Mouse (Mus musculus) monocyte, adult 2 months (primary cell): Measurements from ENCODE around the gene Nmnat2.
"Not testable (repeated sequence)": the region's sequence is repeated elsewhere in the genome, so short reads cannot be mapped to it uniquely, and the experiment has no call there.

Experiments used
- DNase-seq, 2 experiments: peaks; one replicate each; pipeline ENCODE4 v3.0.0; 2022; ENCODE audit warnings: low spot score in 2 of 2, low read depth in 1 of 2

The Nmnat2 gene

DNA sequence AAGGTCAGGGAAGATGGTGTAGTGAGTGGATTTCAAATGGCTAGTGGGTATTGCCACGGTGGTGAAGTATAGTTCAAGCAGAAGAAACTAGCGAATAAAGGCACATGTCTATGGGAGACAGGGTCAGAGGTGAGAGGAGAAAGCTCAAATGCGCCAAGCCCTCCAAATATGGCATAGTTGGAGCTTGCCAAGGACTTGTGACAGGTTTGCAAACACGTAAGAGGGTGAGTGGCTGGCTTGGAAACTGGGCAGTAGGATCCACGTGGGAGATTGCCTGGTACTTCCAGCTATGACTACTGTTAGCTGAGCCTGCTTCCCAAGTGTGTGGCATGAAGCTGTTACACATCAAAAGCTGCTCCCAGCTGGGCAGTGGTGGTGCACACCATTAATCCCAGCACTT lies 96.7 kb downstream of the Nmnat2 start:
- DNase-seq: no peak

DNA sequence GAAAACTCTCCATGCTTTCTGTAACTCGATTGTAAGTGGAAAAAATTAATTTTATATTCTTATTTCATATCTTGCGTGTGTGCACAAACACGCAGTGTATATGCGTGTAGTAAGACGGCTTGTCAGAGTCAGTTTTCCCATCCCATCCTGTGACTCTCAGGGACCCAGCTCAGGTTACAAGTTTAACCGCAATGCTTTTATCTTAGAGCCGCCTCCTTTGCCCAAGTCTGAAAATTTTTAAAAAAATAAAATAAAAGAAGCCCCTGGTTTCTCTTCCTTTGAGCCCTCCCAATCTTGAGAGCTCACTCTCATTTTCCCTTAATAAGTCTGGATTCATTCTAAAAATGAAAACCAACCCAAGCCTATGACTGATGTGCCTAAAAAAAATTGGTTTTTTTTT lies 98.8 kb downstream of the Nmnat2 start:
- no peak for DNase-seq

DNA sequence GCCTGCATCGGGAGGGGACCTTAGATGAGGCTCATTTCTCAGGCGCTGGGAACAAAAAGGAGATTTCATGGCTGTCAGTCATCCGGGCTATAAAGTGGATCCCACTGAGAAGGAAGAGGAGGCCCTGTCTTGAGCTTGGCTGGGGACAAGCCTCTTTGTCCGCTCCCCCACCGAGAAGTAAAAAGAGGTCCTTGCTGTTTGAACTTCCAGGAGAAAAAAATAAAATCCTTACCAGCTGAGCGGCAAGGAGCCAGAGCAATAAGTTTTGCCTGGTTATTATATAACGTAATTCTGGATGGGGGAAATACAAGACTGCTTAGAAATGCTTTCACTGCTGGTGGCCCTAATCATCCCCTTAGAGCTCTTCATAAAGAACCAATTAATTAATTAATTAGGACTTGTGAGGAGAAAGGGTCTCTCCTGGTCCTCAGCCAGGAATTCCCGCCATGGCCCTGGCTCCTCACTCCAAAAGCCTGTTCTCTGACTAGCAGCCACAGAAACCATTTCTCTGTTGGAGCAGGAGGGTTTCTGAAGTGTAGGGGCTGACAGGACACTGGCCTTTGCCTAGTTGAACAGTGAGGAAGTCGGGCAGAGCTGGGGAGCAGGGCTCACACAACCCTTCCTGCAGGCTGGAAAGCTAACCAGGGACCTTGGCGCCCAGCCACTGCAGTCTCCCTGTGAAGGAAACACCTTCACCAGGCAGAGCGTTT lies 99.5 kb downstream of the Nmnat2 start:
- no peak for DNase-seq

DNA sequence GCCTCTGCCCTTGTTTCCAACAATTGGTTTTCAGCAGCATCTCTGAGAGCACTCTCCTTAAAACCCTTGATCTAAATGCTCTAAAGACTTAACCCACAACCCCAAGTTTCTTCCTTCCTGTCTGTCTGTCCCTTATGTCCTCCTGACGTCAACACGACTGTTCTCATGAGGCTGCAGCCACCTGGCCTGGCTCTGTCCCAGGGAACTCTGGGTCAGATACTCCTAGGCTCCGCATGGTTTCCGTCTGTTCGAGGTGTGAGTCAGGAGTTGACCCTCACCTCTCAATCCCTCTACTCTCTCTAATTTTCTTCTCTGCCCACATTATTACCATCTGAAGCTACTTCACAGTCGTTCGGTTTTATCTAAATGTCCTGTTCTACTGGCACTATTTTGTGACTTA lies 103.5 kb downstream of the Nmnat2 start:
- no peak for DNase-seq

DNA sequence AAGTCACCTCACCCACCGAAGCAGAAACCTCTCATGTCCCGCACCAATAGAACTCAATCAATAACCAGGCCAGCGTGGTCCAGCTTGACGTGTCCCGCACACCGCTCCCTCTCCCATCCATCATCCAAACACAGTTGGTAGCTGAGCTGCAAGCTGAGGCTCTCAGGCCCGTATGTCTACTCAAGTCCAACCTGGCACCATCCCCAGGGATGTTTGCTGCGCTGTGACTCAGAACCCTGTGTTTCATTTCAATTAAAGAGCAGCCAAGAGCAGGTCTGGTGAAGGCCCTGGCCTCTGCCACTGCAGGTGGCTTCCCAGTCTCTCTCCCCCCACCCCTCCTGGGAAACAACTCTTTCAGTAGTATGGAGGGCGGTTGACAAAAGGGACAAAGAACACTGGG lies 104.8 kb downstream of the Nmnat2 start:
- DNase-seq: no peak

DNA sequence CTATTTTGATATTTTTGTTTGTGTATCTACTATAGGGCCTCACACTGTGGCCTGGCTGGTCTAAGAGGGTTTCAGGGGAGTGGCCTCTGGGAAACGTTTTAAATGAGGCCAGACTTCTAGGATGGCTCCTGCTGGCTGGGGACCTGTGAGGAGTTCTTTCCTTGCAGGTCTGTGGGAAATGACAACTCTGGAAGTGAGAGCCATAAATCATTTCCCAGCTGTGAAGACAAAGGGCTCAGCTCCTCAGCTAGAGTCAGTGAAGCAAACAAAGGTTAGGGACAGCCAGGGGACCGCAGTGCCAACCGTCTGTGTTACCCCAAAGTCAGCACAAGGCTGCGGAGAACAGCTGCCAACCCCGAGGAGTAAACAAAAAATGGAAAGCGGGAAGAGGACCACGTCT lies 107.8 kb downstream of the Nmnat2 start:
- DNase-seq: no peak

DNA sequence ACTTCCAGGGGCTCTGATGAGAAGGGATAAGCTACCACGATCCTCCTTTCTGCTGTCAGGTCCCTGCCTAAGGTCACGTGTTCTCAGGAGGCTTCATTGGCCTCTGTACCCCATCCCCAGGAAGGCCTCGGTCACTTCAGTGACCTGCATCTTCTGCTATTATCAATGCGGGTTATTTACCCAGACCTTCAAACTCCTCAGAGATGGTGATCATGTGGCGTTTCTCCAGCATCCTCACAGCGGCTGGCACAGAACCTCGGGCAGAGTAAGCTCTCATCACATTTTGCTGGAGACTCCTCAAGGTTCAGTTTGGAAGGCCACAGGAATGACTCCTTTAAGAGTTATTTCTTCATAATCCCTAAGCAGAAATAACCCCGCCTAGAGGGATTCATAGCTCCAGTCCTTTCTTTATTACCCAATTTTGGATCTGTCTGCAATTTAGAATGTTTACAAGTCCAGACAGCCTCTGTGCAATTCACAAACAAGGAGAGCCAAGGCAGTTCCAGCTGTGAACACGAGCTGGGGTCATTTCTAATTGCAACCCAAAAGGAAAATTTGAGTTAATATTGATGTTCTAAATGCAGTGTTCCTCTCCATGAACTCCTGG lies 110.1 kb downstream of the Nmnat2 start:
- no peak for DNase-seq

DNA sequence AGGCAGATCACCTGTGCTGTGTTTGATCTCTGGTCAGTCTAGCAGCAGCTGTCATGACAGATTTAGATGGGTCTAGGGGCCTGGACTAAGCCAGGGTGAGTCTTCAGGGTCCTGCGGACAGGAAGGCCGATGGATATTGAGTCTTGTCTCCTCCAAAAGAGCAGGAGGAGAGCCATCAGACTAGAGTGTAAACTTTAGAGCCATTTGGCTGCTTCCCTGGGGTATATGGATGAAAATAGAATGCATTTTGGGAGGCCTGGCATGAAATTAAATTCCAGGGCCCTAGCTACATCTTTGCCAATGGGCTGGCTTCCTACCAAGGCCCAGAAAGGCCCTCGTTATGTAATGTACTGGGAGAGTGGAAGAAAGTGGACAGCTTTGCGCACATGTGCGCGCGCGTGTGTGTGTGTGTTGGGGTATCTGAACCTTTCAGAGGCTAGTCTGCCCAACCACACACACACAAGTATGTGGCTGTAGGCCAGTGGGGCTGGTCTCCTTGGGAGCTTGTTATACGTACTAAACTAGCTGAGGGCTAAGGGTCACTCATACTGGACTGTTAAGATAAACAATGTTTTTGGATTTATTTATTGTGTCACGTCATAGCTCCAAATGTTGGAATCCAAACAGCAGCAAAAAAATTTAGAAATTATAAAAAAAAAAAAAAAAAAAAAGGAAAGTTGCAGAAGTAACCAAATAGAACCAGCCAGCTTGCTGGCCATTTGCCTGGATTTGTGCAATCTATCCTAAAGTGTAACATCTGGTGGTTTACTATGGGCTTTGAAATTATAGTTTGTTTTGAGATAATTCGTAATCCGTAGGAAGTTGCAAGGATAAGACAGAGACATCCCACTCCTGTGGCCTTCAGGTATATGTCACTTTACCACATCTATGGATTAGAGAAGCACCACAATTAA lies 110.9 kb downstream of the Nmnat2 start:
- no peak for DNase-seq

DNA sequence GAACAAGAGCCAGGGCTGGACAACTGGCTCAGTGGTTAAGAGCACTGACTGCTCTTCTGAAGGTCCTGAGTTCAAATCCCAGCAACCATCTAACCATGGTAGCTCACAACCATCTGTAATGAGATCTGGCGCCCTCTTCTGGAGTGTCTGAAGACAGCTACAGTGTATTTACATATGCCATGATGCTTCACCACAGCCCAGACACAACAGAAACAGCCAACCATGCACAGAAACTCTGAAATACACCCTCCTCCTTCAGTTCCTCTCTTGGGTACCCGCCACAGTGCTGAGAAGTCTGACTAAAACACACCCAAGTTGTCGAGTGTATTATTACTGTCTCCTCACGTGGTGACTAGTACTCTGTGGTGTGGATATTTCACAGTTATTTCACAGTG lies 111.6 kb downstream of the Nmnat2 start:
- DNase-seq: no peak

DNA sequence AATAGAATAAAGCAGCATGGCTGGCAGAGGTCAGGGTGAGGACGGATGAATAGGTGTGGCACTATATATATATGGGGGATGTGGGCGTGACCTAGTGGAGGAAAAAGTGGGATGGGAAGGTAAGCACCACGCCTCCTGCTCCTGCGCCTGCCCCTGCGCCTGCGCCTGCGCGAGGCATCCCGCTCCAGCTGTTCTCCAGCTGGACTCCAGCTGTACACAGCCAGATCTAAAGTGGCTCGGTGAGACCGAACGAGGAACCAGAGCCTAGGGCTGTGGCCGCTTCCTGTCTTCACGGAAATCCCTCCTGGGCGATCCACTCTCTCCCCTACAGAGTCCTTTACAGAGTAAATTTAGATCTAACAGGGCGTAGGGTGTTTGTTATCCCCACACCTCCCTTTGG lies 116.8 kb downstream of the Nmnat2 start:
- DNase-seq: no peak

DNA sequence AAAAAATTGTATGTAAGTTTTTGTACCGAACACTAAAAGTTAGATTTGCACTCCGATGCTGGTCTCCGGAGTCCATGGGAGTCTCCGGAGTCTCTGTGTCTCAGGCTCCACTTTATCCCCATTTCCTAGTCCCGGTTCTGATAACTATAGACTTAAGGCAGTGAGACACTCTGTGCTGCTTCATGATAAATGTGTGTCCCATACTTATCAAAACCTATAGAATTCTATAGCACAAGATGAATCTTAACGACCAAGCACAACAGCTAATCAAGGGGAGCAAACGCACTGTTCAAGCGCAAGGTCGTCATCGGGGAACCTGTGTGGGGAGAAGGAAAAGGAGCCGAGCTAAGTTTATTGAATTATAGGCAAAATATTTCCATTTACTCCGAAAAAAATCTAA lies 117.2 kb downstream of the Nmnat2 start:
- DNase-seq: no peak

DNA sequence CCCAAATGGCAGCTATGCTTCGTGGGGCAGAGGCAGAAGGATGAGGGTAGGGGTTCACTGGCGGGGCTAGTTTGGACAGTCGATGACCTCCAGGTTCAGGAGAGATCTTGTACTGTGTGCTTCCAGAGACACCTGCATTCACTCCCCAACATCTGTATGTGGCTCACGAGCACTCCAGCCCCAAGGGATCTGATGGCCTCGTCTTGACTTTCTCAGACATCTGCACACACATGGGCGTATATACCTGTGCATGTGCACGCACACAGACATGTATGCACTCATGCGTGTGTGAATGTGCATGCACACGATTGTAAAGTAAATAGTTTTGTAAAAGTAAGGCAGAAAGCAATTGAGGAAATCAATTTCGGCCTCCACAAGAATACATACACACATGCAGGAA lies 117.9 kb downstream of the Nmnat2 start:
- DNase-seq: no peak

DNA sequence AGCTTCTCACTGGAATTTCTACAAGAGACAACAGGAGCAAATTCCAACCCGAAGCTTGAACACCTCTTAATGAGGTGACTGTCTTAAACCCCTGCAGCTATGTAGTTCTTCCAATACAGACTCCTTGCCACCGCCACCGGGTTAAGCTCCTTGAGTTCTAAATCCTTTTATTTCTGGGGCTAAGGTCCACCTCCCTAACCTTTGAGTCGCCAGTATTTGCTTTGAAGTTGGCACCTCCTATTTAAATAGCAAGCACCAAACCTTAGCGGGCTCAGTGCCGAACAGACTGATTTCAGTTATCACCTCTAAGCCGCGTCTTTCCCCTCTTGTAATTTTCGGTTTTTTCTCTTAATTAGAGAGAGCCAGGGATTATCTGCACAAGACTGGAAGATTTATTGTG lies 118.6 kb downstream of the Nmnat2 start:
- DNase-seq: no peak

DNA sequence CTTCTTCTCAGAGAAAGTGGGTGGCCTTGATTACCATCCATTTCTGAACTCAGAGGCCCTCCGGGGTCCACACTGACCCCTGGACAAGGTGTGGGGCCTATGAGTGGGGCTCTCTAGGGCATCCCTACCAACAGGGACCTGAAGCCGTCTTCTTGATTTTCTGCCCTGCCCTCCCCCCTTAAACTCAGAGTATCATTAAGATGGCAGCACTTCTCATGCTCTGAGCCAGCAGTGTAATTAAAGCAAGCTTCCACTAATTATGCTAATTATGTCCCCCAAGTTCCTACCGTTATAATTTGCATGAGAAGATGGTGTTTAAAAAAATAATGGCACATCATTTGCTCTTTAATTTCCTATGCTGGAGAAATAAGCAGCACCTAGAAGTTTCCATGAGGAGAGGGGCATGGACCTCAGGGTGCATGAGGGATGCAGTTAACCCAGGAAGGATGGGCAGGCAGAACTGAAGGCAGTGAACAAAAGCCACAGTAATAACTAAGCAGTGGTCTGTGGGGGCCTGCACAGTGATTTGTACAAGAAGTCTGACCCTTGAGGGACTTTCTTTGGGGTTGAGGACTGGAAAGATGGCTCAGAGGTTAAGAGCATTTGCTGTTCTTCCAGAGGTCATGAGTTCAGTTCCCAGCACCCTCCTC lies 120.4 kb downstream of the Nmnat2 start:
- DNase-seq: no peak

DNA sequence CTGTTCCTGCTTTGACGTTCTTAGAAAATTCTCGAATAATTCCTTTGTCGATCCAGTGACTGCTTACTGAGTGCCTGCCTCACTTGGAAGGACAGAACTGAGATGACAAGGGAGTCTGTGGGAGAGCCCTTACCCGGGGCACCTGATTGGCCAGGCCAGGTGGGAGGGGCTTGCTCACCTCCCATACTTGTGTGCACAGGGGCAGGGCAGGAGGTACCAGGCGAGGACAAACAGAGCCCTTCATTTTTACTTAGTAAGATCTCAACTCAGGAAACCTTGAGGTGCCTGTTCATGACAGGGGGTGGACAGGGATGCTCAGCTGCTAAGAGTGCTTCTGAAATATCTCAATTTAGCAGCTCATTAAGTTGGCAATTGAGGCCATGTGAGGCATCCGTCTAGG lies 121.2 kb downstream of the Nmnat2 start:
- no peak for DNase-seq

DNA sequence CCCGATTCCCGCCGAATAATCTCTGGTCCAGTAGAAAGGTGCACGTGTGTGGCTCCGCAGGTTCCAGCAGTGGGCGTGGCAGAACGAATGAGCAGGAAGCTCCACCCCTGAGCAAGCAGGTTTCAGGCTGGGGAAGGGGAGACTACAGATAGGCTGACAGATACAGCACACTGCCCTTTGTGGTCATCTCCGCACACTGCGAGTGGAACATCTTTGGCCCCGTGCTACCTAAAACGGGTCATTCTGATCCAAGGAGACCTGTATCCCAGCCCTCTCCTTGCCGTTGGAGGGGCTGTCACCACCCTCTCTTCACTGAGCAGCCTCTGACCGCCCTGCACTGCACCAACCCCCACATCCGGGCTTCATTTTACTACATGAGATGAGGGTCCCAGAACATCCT lies 128.4 kb downstream of the Nmnat2 start:
- not testable (repeated sequence) for DNase-seq

DNA sequence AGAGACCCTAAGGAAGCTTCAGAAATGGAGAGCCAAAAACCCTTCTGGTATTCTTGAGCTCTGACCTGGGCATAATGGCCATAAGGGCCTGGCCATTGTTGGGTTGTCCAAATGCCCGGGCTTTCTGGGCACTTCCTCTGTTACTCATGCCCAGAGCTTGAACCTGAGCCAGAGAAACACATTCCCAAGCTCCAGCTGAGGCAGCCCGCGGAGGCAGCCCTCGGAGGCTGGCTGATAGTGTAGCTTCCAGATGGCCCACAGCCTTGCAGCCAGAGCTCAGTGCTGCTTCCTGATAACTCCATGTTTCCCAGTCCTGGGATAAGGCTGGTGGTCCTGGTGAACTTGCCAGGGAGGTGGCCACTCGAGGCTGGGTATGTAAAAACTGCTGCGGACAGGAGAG lies 129.4 kb downstream of the Nmnat2 start:
- no peak for DNase-seq

DNA sequence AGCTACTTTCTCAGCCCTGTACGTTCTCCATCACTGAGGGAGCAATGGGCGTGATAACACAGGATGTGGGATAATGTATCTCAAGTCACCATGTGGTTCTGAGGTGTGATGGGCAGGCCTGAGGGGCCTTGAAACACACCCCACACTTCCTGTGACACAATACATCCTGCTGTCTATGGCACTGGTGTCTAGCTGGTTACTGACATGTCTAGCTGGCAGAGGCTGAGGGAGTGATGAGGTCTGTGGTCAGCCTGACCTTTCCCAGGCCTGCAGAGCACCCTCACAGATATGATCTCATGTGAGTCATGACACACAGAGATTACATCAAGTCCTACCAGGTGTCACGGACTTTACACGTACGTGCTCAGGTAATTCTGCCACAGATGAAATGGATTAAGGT lies 130.4 kb downstream of the Nmnat2 start:
- no peak for DNase-seq

DNA sequence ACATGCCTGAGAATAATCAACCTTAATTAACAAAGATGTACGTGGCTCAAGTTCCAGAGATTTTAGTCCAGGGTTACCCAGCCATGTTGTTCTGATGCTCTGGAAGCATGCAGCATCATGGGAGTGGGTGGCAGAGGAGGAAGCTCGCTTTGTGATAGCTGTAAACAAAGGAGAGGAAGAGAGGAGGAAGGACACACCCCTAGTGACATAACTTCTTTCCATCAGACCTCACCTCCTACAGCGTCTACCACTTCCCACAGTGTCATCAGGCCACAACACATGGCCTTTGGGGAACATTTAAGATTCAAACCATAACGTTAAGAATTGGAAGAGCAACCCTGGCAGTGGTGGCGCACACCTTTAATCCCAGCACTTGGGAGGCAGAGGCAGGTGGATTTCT lies 133.0 kb downstream of the Nmnat2 start:
- DNase-seq: no peak

DNA sequence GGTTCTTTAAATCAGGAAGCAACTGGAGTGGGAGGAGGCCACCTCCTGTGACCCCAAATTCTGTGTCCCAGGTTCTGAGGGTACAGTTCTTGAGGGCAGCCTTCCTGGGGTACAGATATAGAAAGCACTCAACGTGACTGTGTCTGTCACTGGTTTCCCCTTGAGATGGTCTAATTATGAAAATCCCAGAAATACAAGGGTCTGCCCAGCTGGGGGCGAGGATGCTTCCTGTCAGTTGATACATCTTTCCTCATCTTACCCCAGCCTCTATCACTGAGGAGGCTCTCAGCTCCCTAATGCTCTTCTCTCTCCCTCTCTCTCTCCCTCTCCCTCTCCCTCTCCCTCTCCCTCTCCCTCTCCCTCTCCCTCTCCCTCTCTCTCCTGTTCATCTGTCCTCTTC lies 135.3 kb downstream of the Nmnat2 start:
- no peak for DNase-seq

DNA sequence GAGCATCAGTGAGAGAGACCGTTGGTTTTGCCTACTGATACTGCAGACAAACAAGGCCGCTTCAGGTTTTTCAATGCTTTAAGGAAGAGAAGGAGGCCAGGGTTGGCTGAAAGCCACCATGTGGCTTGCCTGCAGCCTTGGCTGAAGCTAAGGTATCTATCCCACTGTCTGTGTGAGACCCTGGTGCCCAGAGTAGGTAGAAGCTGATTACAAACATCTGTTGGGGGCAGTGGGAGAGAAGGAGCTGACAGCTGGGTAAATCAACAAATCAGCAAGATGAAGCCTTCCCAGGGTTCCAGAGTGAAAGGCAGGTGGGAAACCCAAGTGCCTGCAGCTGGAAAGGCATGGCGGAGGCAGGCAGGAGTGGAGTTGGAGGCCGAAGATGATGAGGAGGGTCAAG lies 136.0 kb downstream of the Nmnat2 start:
- no peak for DNase-seq
